Mouse (Mus musculus): ENCODE data around the gene Aqp3. TPM values are rescaled to one million over a fixed set of nuclear protein-coding genes. Genes with fewer than 3 reads are reported as not detected.
"Not testable (repeated sequence)": the region's sequence is repeated elsewhere in the genome, so short reads cannot be mapped to it uniquely, and the experiment has no call there.

Gene Aqp3
- polyA plus RNA-seq, 1 experiment from 2014 or later: 104 TPM

DNA sequence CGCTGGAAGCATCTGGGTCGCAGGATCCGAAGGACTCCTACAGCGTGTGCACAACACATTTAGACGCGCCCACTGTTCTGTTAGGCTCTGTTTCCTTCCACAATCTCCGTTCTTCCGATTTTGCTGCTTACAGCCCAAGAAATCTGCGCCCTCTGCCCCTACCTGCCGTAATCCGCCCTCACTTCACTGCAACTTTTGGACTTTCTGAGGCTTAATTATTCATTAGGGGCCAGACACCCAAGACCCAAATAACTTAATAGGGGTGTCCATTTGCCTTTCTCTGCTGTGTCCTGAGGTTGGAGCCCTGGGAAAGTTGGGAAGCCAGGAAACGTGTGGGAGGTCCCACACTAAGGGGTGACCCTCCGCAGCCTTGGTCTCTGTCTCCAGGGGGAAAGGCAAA is 602 bp downstream of the Aqp3 start:
- Histone ChIP-seq H3K36me3 (no peaks in the 10 kb centered on the region), H3K9me3 (no peaks in the 10 kb centered on the region), H3K4me3 (peak overlapping the region; percentile 43), H3K27me3 (peaks cover 25% of the 10 kb centered on the region), H3K4me1 (peaks cover 31% of the 10 kb centered on the region), H3K9ac (no peak overlapping the region), H3K4me2 (peak overlapping the region; percentile 91), H3K27ac (no peak overlapping the region)
- 48% methylated on average over 13 of the region's 13 CpGs for WGBS
- no peak for ATAC-seq (ENCODE audit: insufficient number of reproducible peaks, low FRiP score, low TSS enrichment, low read depth)

GRCm38 (mm10) chr4:41096794-41097193 is 1.2 kb downstream of the Aqp3 start:
- 65% methylated on average over 5 of the region's 5 CpGs for WGBS
- Histone ChIP-seq H3K4me2 (peak overlapping the region; percentile 91), H3K27ac (peak overlapping the region; percentile 63; the same call in 1 of the 2 replicates), H3K4me1 (peaks cover 31% of the 10 kb centered on the region), H3K27me3 (peaks cover 25% of the 10 kb centered on the region), H3K9me3 (no peaks in the 10 kb centered on the region), H3K36me3 (no peaks in the 10 kb centered on the region), H3K9ac (no peak overlapping the region), H3K4me3 (peak overlapping the region; percentile 43)
- no peak for ATAC-seq (ENCODE audit: insufficient number of reproducible peaks, low FRiP score, low TSS enrichment, low read depth)

DNA sequence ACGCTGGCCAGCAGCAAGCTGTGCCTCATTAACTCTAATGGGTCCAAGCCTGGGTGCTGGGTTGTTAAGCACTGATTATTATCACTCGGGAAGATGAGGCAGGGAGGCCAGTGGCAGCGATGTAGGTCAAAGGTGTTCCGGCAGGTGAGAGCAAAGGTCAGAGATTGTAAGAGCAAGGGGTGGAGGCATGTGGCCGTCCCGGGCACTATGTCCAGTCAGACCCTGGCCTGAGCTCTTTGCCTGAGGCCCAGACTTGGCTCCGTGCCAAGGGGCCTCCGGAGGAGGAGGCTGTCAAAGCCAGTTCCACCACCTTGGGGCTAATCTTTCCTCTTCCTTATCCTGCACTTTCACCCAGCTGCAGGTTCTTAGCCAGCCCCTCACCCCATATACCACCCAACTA is 1.8 kb downstream of the Aqp3 start:
- Histone ChIP-seq H3K4me2 (peak overlapping the region; percentile 26), H3K4me3 (peak overlapping the region; percentile 43), H3K9me3 (no peaks in the 10 kb centered on the region), H3K36me3 (no peaks in the 10 kb centered on the region), H3K4me1 (peaks cover 38% of the 10 kb centered on the region), H3K9ac (no peak overlapping the region), H3K27ac (peak overlapping the region; percentile 63), H3K27me3 (peaks cover 25% of the 10 kb centered on the region)
- no peak for ATAC-seq (ENCODE audit: insufficient number of reproducible peaks, low FRiP score, low TSS enrichment, low read depth)
- 43% methylated on average over 8 of the region's 8 CpGs for WGBS

DNA sequence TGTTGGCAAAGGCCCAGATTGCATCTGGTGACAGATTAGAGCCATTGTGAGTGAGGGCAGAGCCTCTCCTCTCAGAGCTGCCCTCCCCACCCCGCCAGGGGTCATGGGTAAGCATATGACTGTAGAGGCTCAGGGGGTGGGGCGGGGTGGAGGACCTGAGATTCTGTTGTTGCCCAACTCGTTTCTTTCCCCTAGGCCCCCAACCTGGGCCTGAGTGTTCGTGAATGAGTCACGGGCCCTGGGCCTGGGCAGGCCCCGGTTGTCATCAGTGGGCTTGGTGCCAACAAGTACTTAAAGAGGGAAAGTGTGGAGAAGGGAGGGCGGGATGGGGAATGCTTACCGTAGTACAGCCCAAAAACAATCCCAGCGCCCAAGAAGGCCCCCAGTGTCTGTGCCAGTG is 3.6 kb downstream of the Aqp3 start:
- Histone ChIP-seq H3K9ac (no peak overlapping the region), H3K27ac (peak overlapping the region; percentile 43; the same call in 1 of the 2 replicates), H3K4me1 (peaks cover 44% of the 10 kb centered on the region), H3K9me3 (no peaks in the 10 kb centered on the region), H3K27me3 (peaks cover 25% of the 10 kb centered on the region), H3K4me2 (no peak overlapping the region), H3K4me3 (no peak overlapping the region), H3K36me3 (no peaks in the 10 kb centered on the region)
- WGBS: 58% methylated on average over 9 of the region's 9 CpGs
- ATAC-seq (ENCODE audit: insufficient number of reproducible peaks, low FRiP score, low TSS enrichment, low read depth): no peak

- Histone ChIP-seq H3K4me2 (no peak overlapping the region), H3K27ac (no peak overlapping the region), H3K27me3 (peaks cover 17% of the 10 kb centered on the region), H3K9me3 (no peaks in the 10 kb centered on the region), H3K36me3 (no peaks in the 10 kb centered on the region), H3K4me3 (no peak overlapping the region), H3K4me1 (peaks cover 35% of the 10 kb centered on the region), H3K9ac (no peak overlapping the region)
- 46% methylated on average over 1 of the region's 1 CpGs for WGBS
- no peak for ATAC-seq (ENCODE audit: insufficient number of reproducible peaks, low FRiP score, low TSS enrichment, low read depth)
Observed at GRCm38 (mm10) chr4:41092958-41093357, 5.0 kb downstream of the Aqp3 start.

- 24% methylated on average over 3 of the region's 3 CpGs for WGBS
Observed at GRCm38 (mm10) chr4:41091391-41091790, 6.6 kb downstream of the Aqp3 start.

GRCm38 (mm10) chr4:41089705-41090104 is 8.3 kb downstream of the Aqp3 start:
- no peaks in the 10 kb centered on the region for H3K36me3 ChIP-seq
- peaks cover 23% of the 10 kb centered on the region; the same call in 1 of the 2 replicates for H3K4me1 ChIP-seq
- no peak for ATAC-seq (ENCODE audit: insufficient number of reproducible peaks, low FRiP score, low TSS enrichment, low read depth)
- peak overlapping the region; percentile 63; the same call in 1 of the 2 replicates for H3K27ac ChIP-seq
- no peaks in the 10 kb centered on the region for H3K27me3 ChIP-seq
- no peak overlapping the region for H3K9ac ChIP-seq
- H3K9me3 ChIP-seq: no peaks in the 10 kb centered on the region
- WGBS: 61% methylated on average over 2 of the region's 2 CpGs
- H3K4me3 ChIP-seq: no peak overlapping the region
- no peak overlapping the region for H3K4me2 ChIP-seq

More at GRCm38 (mm10) chr4:41091391-41091790, 6.6 kb downstream of the Aqp3 start:
- Histone ChIP-seq H3K36me3 (no peaks in the 10 kb centered on the region), H3K4me2 (no peak overlapping the region), H3K27ac (no peak overlapping the region), H3K9me3 (no peaks in the 10 kb centered on the region), H3K27me3 (peaks cover 5% of the 10 kb centered on the region; the same call in 1 of the 2 replicates), H3K4me1 (peaks cover 28% of the 10 kb centered on the region), H3K9ac (no peak overlapping the region), H3K4me3 (no peak overlapping the region)
- no peak for ATAC-seq (ENCODE audit: insufficient number of reproducible peaks, low FRiP score, low TSS enrichment, low read depth)

GRCm38 (mm10) chr4:41089189-41089588 is 8.8 kb downstream of the Aqp3 start:
- ATAC-seq (ENCODE audit: insufficient number of reproducible peaks, low FRiP score, low TSS enrichment, low read depth): no peak

GRCm38 (mm10) chr4:41087459-41088298 is 10.3 kb downstream of the Aqp3 start:
- ATAC-seq (ENCODE audit: insufficient number of reproducible peaks, low FRiP score, low TSS enrichment, low read depth): no peak
- 84% methylated on average over 16 of the region's 16 CpGs for WGBS
- no peak overlapping the region for H3K27ac ChIP-seq

More at GRCm38 (mm10) chr4:41089189-41089588, 8.8 kb downstream of the Aqp3 start:
- WGBS: 68% methylated on average over 4 of the region's 4 CpGs
- Histone ChIP-seq H3K4me2 (no peak overlapping the region), H3K4me1 (peaks cover 21% of the 10 kb centered on the region; the same call in 1 of the 2 replicates), H3K9ac (no peak overlapping the region), H3K27ac (no peak overlapping the region), H3K4me3 (no peak overlapping the region), H3K9me3 (no peaks in the 10 kb centered on the region), H3K27me3 (no peaks in the 10 kb centered on the region), H3K36me3 (no peaks in the 10 kb centered on the region)

GRCm38 (mm10) chr4:41086947-41087346 is 11.0 kb downstream of the Aqp3 start:
- no peak overlapping the region for H3K4me2 ChIP-seq
- no peak for ATAC-seq (ENCODE audit: insufficient number of reproducible peaks, low FRiP score, low TSS enrichment, low read depth)
- no peak overlapping the region for H3K27ac ChIP-seq
- H3K27me3 ChIP-seq: no peaks in the 10 kb centered on the region
- no peak overlapping the region for H3K4me3 ChIP-seq
- H3K4me1 ChIP-seq: peaks cover 13% of the 10 kb centered on the region; the same call in 1 of the 2 replicates
- no peaks in the 10 kb centered on the region for H3K36me3 ChIP-seq
- WGBS: 71% methylated on average over 9 of the region's 9 CpGs
- no peak overlapping the region for H3K9ac ChIP-seq
- H3K9me3 ChIP-seq: no peaks in the 10 kb centered on the region

More at GRCm38 (mm10) chr4:41087459-41088298, 10.3 kb downstream of the Aqp3 start:
- Histone ChIP-seq H3K9me3 (no peaks in the 10 kb centered on the region), H3K27me3 (no peaks in the 10 kb centered on the region), H3K9ac (no peak overlapping the region), H3K4me1 (peaks cover 13% of the 10 kb centered on the region; the same call in 1 of the 2 replicates), H3K4me2 (no peak overlapping the region), H3K4me3 (no peak overlapping the region), H3K36me3 (no peaks in the 10 kb centered on the region)

- Histone ChIP-seq H3K4me2 (no peak overlapping the region), H3K36me3 (no peaks in the 10 kb centered on the region), H3K4me3 (no peak overlapping the region), H3K9ac (no peak overlapping the region), H3K4me1 (0 out of 2 replicates have a peak, but pooled peaks cover under 1% of the 10 kb centered on the region), H3K9me3 (no peaks in the 10 kb centered on the region), H3K27me3 (no peaks in the 10 kb centered on the region), H3K27ac (no peak overlapping the region)
- 81% methylated on average over 4 of the region's 4 CpGs for WGBS
- ATAC-seq (ENCODE audit: insufficient number of reproducible peaks, low FRiP score, low TSS enrichment, low read depth): no peak
Observed at GRCm38 (mm10) chr4:41084819-41085218, 13.2 kb downstream of the Aqp3 start.

- not testable (repeated sequence) for ATAC-seq (ENCODE audit: insufficient number of reproducible peaks, low FRiP score, low TSS enrichment, low read depth); H3K9me3 ChIP-seq; H3K27me3 ChIP-seq; H3K4me2 ChIP-seq; H3K4me3 ChIP-seq; H3K27ac ChIP-seq; H3K4me1 ChIP-seq; H3K9ac ChIP-seq; H3K36me3 ChIP-seq
- 54% methylated on average over 4 of the region's 4 CpGs for WGBS
Observed at GRCm38 (mm10) chr4:41082803-41083202, 15.2 kb downstream of the Aqp3 start.

All from limb, embryonic 15.5 days (tissue).